Mouse (Mus musculus): ENCODE measurements at regions not wholly inside any gene's neighbourhood (a gene's known extent, or its start where the extent isn't known, plus 50 kb on each side); places are given as distances from the start of the nearest gene placed in this dataset.

- Histone ChIP-seq H3K4me1 (replicated peaks; ENCODE audit: control insufficient read depth, insufficient read depth, low read length) (no peaks in the 10 kb centered on the region), H3K9ac (ENCODE audit: low read depth, low read length) (no peak overlapping the region), H3K4me3 (ENCODE audit: low read depth, low read length) (no peak overlapping the region), H3K27me3 (replicated peaks; ENCODE audit: control insufficient read depth, insufficient read depth, low read length) (no peaks in the 10 kb centered on the region), H3K4me2 (replicated peaks; ENCODE audit: low read depth) (no peak overlapping the region), H3K36me3 (ENCODE audit: control insufficient read depth, insufficient read depth) (no peaks in the 10 kb centered on the region), H3K27ac (ENCODE audit: low read depth, low read length) (no peak overlapping the region), H3K9me3 (ENCODE audit: control insufficient read depth) (no peaks in the 10 kb centered on the region)
- WGBS, result 22% methylated on average over 2 of the region's 2 CpGs
- ATAC-seq, result peak; percentile 92
- TF ChIP-seq CTCF (IDR thresholded peaks at IDR 0.05; ENCODE audit: low read depth), result no peak
Measured at GRCm38 (mm10) chr11:89914577-89914976, 88.1 kb downstream of the Pctp start.

GRCm38 (mm10) chr11:89901241-89901740 is 101.4 kb downstream of the Pctp start:
- Histone ChIP-seq H3K4me2 (replicated peaks; ENCODE audit: low read depth) (no peak overlapping the region), H3K27me3 (replicated peaks; ENCODE audit: control insufficient read depth, insufficient read depth, low read length) (no peaks in the 10 kb centered on the region), H3K36me3 (ENCODE audit: control insufficient read depth, insufficient read depth) (no peaks in the 10 kb centered on the region), H3K9me3 (ENCODE audit: control insufficient read depth) (no peaks in the 10 kb centered on the region), H3K27ac (ENCODE audit: low read depth, low read length) (no peak overlapping the region), H3K4me1 (replicated peaks; ENCODE audit: control insufficient read depth, insufficient read depth, low read length) (no peaks in the 10 kb centered on the region), H3K9ac (ENCODE audit: low read depth, low read length) (no peak overlapping the region), H3K4me3 (ENCODE audit: low read depth, low read length) (no peak overlapping the region)
- 76% methylated on average over 9 of the region's 9 CpGs for WGBS
- no peak for TF ChIP-seq CTCF (IDR thresholded peaks at IDR 0.05; ENCODE audit: low read depth)
- no peak for ATAC-seq

- Histone ChIP-seq H3K9me3 (ENCODE audit: control insufficient read depth) (no peaks in the 10 kb centered on the region), H3K4me3 (ENCODE audit: low read depth, low read length) (no peak overlapping the region), H3K27me3 (replicated peaks; ENCODE audit: control insufficient read depth, insufficient read depth, low read length) (no peaks in the 10 kb centered on the region), H3K4me1 (replicated peaks; ENCODE audit: control insufficient read depth, insufficient read depth, low read length) (no peaks in the 10 kb centered on the region), H3K9ac (ENCODE audit: low read depth, low read length) (no peak overlapping the region), H3K27ac (ENCODE audit: low read depth, low read length) (no peak overlapping the region), H3K36me3 (ENCODE audit: control insufficient read depth, insufficient read depth) (no peaks in the 10 kb centered on the region), H3K4me2 (replicated peaks; ENCODE audit: low read depth) (no peak overlapping the region)
- TF ChIP-seq CTCF (IDR thresholded peaks at IDR 0.05; ENCODE audit: low read depth), result no peak
- no peak for ATAC-seq
- 65% methylated on average over 4 of the region's 4 CpGs for WGBS
Measured at GRCm38 (mm10) chr11:89898516-89898915, 104.2 kb downstream of the Pctp start.

GRCm38 (mm10) chr11:89896854-89897253 is 105.8 kb downstream of the Pctp start:
- no peak for TF ChIP-seq CTCF (IDR thresholded peaks at IDR 0.05; ENCODE audit: low read depth)
- H3K27me3 ChIP-seq (replicated peaks; ENCODE audit: control insufficient read depth, insufficient read depth, low read length), result no peaks in the 10 kb centered on the region
- no peaks in the 10 kb centered on the region for H3K9me3 ChIP-seq (ENCODE audit: control insufficient read depth)
- no peak overlapping the region for H3K27ac ChIP-seq (ENCODE audit: low read depth, low read length)
- H3K4me2 ChIP-seq (replicated peaks; ENCODE audit: low read depth), result no peak overlapping the region
- no peak for ATAC-seq
- no peak overlapping the region for H3K9ac ChIP-seq (ENCODE audit: low read depth, low read length)
- no peaks in the 10 kb centered on the region for H3K36me3 ChIP-seq (ENCODE audit: control insufficient read depth, insufficient read depth)
- H3K4me1 ChIP-seq (replicated peaks; ENCODE audit: control insufficient read depth, insufficient read depth, low read length), result no peaks in the 10 kb centered on the region
- no peak overlapping the region for H3K4me3 ChIP-seq (ENCODE audit: low read depth, low read length)
- 61% methylated on average over 3 of the region's 3 CpGs for WGBS

- Histone ChIP-seq H3K4me1 (replicated peaks; ENCODE audit: control insufficient read depth, insufficient read depth, low read length) (no peaks in the 10 kb centered on the region), H3K36me3 (ENCODE audit: control insufficient read depth, insufficient read depth) (no peaks in the 10 kb centered on the region), H3K27me3 (replicated peaks; ENCODE audit: control insufficient read depth, insufficient read depth, low read length) (no peaks in the 10 kb centered on the region), H3K4me2 (replicated peaks; ENCODE audit: low read depth) (no peak overlapping the region), H3K4me3 (ENCODE audit: low read depth, low read length) (no peak overlapping the region), H3K9me3 (ENCODE audit: control insufficient read depth) (no peaks in the 10 kb centered on the region), H3K27ac (ENCODE audit: low read depth, low read length) (no peak overlapping the region), H3K9ac (ENCODE audit: low read depth, low read length) (no peak overlapping the region)
- 59% methylated on average over 2 of the region's 2 CpGs for WGBS
- no peak for TF ChIP-seq CTCF (IDR thresholded peaks at IDR 0.05; ENCODE audit: low read depth)
- ATAC-seq, result no peak
Measured at GRCm38 (mm10) chr11:89871587-89871986, 94.1 kb upstream of the Ankfn1 start.

GRCm38 (mm10) chr11:89867575-89867974 is 90.1 kb upstream of the Ankfn1 start:
- Histone ChIP-seq H3K27ac (ENCODE audit: low read depth, low read length) (no peak overlapping the region), H3K36me3 (ENCODE audit: control insufficient read depth, insufficient read depth) (no peaks in the 10 kb centered on the region), H3K9me3 (ENCODE audit: control insufficient read depth) (no peaks in the 10 kb centered on the region), H3K9ac (ENCODE audit: low read depth, low read length) (no peak overlapping the region), H3K4me2 (replicated peaks; ENCODE audit: low read depth) (no peak overlapping the region), H3K4me1 (replicated peaks; ENCODE audit: control insufficient read depth, insufficient read depth, low read length) (no peaks in the 10 kb centered on the region), H3K27me3 (replicated peaks; ENCODE audit: control insufficient read depth, insufficient read depth, low read length) (no peaks in the 10 kb centered on the region), H3K4me3 (ENCODE audit: low read depth, low read length) (no peak overlapping the region)
- whole genome bisulfite sequencing, result 78% methylated on average over 2 of the region's 2 CpGs
- ATAC-seq, result no peak
- no peak for TF ChIP-seq CTCF (IDR thresholded peaks at IDR 0.05; ENCODE audit: low read depth)

- Histone ChIP-seq H3K9me3 (ENCODE audit: control insufficient read depth) (no peaks in the 10 kb centered on the region), H3K4me3 (ENCODE audit: low read depth, low read length) (no peak overlapping the region), H3K27ac (ENCODE audit: low read depth, low read length) (no peak overlapping the region), H3K4me2 (replicated peaks; ENCODE audit: low read depth) (no peak overlapping the region), H3K36me3 (ENCODE audit: control insufficient read depth, insufficient read depth) (no peaks in the 10 kb centered on the region), H3K9ac (ENCODE audit: low read depth, low read length) (no peak overlapping the region), H3K27me3 (replicated peaks; ENCODE audit: control insufficient read depth, insufficient read depth, low read length) (no peaks in the 10 kb centered on the region), H3K4me1 (replicated peaks; ENCODE audit: control insufficient read depth, insufficient read depth, low read length) (no peaks in the 10 kb centered on the region)
- TF ChIP-seq CTCF (IDR thresholded peaks at IDR 0.05; ENCODE audit: low read depth), result no peak
- no peak for ATAC-seq
- 67% methylated on average over 9 of the region's 9 CpGs for WGBS
Measured at GRCm38 (mm10) chr11:89856184-89856769, 78.8 kb upstream of the Ankfn1 start.

Measured in intestine, postnatal 0 days (tissue).